Mouse (Mus musculus) CH12.LX (cell line): ENCODE measurements at regions not wholly inside any gene's neighbourhood (a gene's known extent, or its start where the extent isn't known, plus 50 kb on each side); places are given as distances from the start of the nearest gene placed in this dataset.

Experiments
- DNase-seq: peaks from one replicate; pipeline ENCODE4 v3.0.0-alpha.2; 2013; ENCODE audit errors: extremely low read depth
- H3K27ac ChIP-seq: 2 replicates; pipeline ENCODE4 v1.5.1; 2012; ENCODE audit warnings: low read depth, mild to moderate bottlenecking, control low read depth, moderate library complexity; ENCODE audit not compliant: insufficient read depth
- H3K27me3 ChIP-seq: replicated peaks from 2 replicates; pipeline ENCODE3; 2012; ENCODE audit warnings: inconsistent platforms
- H3K36me3 ChIP-seq, 2 experiments: replicated peaks in 1 of 2; 2 replicates each; pipeline versions ENCODE3 to v1.6.1; 2012; ENCODE audit warnings: inconsistent platforms in 1 of 2, low read length in 1 of 2, mild to moderate bottlenecking in 1 of 2, mixed read lengths in 1 of 2, moderate library complexity in 1 of 2; ENCODE audit not compliant: control insufficient read depth in 1 of 2, insufficient read depth in 1 of 2
- H3K4me1 ChIP-seq, 2 experiments: 2 replicates each; pipeline ENCODE4 v1.6.1; 2012; ENCODE audit warnings: inconsistent platforms in 1 of 2, moderate library complexity in 1 of 2; ENCODE audit not compliant: insufficient read depth in 2 of 2, control insufficient read depth in 1 of 2
- H3K4me2 ChIP-seq: 2 replicates; pipeline ENCODE4 v1.6.1; 2012; ENCODE audit warnings: low read depth, mild to moderate bottlenecking, control low read depth; ENCODE audit not compliant: poor library complexity, insufficient read depth, severe bottlenecking
- H3K4me3 ChIP-seq, 3 experiments: fragments of 150-350 bp in 1 of 3; sonication (generic) in 1 of 3; replicated peaks in 1 of 3; 2 replicates each; pipeline versions ENCODE3 to v1.5.1; 2011 to 2012; ENCODE audit warnings: low read depth in 2 of 3, low read length in 2 of 3, mild to moderate bottlenecking in 2 of 3, moderate library complexity in 2 of 3, control low read depth in 1 of 3, improper control_type of control experiment in 1 of 3, inconsistent platforms in 1 of 3, mixed read lengths in 1 of 3; ENCODE audit not compliant: poor library complexity in 1 of 3
- H3K79me2 ChIP-seq: replicated peaks from 2 replicates; pipeline ENCODE4 v1.6.1; 2012; ENCODE audit warnings: mild to moderate bottlenecking, moderate library complexity; ENCODE audit not compliant: control insufficient read depth, poor library complexity, insufficient read depth, severe bottlenecking; ENCODE audit errors: extremely low read depth
- H3K9ac ChIP-seq: 2 replicates; pipeline ENCODE4 v1.6.1; 2012; ENCODE audit warnings: low read depth, mild to moderate bottlenecking, control low read depth, moderate library complexity; ENCODE audit not compliant: insufficient read depth
- H3K9me3 ChIP-seq: replicated peaks from 2 replicates; pipeline ENCODE3; 2012; ENCODE audit warnings: low read length, inconsistent platforms, mixed read lengths
- ELF1 ChIP-seq: IDR thresholded peaks from 2 replicates; pipeline ENCODE4 v1.6.1; 2014; ENCODE audit warnings: low read depth, mild to moderate bottlenecking, inconsistent platforms, low read length, improper control_type of control experiment
- GABPA ChIP-seq: IDR thresholded peaks from 2 replicates; pipeline ENCODE4 v1.6.1; 2012; ENCODE audit warnings: low read depth, low read length, improper control_type of control experiment, inconsistent platforms; ENCODE audit not compliant: insufficient replicate concordance
- JUND ChIP-seq: conservative IDR thresholded peaks from 2 replicates; pipeline ENCODE4 v1.6.1; 2011; ENCODE audit warnings: low read depth, low read length, improper control_type of control experiment
- MAX ChIP-seq: IDR thresholded peaks from 2 replicates; pipeline ENCODE4 v1.6.1; 2011; ENCODE audit warnings: low read length, improper control_type of control experiment
- MXI1 ChIP-seq: IDR thresholded peaks from 2 replicates; pipeline ENCODE4 v1.6.1; 2011; ENCODE audit warnings: mild to moderate bottlenecking, low read depth, low read length, improper control_type of control experiment
- USF1 ChIP-seq: IDR thresholded peaks from 2 replicates; pipeline ENCODE4 v1.6.1; 2014; ENCODE audit warnings: low read depth, mild to moderate bottlenecking, inconsistent platforms, low read length, improper control_type of control experiment
- ZNF384 ChIP-seq: IDR thresholded peaks from 2 replicates; pipeline ENCODE4 v1.6.1; 2012; ENCODE audit warnings: low read depth, low read length, improper control_type of control experiment, inconsistent platforms
- dilution Hi-C: fragments of 300-500 bp; cut with MboI; formaldehyde crosslinking; loops from 2 replicates; pipeline ENCODE4 v1.14.3; 2020; ENCODE audit warnings: low sequenced_read_pairs; ENCODE audit not compliant: extremely low pct_unique_long_range_greater_than_20kb, extremely low pct_ligation_motif_present
- in situ Hi-C: fragments of 300-500 bp; cut with MboI; formaldehyde crosslinking; loops from 3 replicates; pipeline ENCODE4 v1.14.3; 2019; ENCODE audit warnings: low sequenced_read_pairs, low pct_ligation_motif_present, low pct_unique_long_range_greater_than_20kb, mixed read lengths

DNA sequence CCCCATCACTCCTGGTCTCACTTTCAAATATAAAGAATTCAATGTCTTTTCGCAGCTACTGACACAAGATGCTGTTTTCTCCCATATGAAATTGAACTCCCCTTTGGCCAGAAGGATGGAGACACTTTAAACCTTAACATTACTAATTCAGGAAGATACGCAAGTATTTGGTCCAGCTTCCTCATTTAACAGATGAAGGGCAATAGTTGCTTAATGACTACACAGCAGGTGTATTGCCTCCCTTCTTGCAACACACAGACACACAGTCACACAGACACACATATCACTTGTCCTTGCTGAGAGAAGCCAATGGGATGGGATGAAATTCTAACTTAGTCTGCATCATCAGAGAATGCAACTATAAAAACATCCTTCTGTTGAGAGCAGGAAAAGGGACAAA is 89.8 kb upstream of the Fut8 start:
- dilution Hi-C loops, result no loop called here
- in situ Hi-C loops, result loop anchor here (5.0 to 10.0 kb wide), 2 partner anchors 87 to 91 kb away; partner anchors contain the start of gene Fut8

DNA sequence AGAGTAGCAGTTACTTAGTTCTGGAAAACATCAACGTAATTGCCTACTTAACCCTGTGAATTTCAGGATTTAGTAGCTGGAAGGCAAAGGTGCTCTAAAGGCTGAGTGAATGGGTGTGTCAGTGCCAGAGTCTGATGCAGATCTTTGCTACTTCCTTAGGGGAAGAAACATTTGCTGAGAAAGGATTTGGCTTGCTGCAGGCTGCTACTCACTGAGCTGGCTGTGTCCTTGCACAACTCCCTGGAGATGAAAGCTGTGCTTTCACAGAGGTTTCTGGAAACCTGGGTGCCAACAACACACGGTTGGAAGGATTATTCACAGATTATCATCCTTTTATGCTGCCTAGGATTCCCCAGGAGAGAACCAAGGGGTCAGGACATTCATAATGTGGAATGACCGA is 94.0 kb upstream of the Fut8 start:
- no peaks in the 10 kb centered on the region for H3K79me2 ChIP-seq
- dilution Hi-C loops (no loop called here), in situ Hi-C loops (loop anchor here (10.0 kb wide), 1 partner anchor 91 kb away; the partner anchor contains the start of gene Fut8)
- no peak overlapping the region for H3K4me3 ChIP-seq
- H3K4me2 ChIP-seq, result peak overlapping the region; percentile 31
- peaks cover 32 to 84% of the 10 kb centered on the region in 2 experiments for H3K4me1 ChIP-seq
- TF ChIP-seq MAX, result no peak
- peak overlapping the region; percentile 38 for H3K27ac ChIP-seq
- H3K9me3 ChIP-seq, result no peaks in the 10 kb centered on the region
- DNase-seq, result no peak
- H3K27me3 ChIP-seq, result no peaks in the 10 kb centered on the region
- H3K36me3 ChIP-seq, result no peaks in the 10 kb centered on the region
- H3K9ac ChIP-seq, result no peak overlapping the region

More for the DNA sequence above, 89.8 kb upstream of the Fut8 start:
- Histone ChIP-seq H3K4me2 (no peak overlapping the region), H3K9ac (no peak overlapping the region), H3K36me3 (no peaks in the 10 kb centered on the region), H3K9me3 (no peaks in the 10 kb centered on the region), H3K4me3 (no peak overlapping the region), H3K27ac (no peak overlapping the region), H3K79me2 (no peaks in the 10 kb centered on the region), H3K4me1 (peaks cover 14 to 60% of the 10 kb centered on the region in 2 experiments), H3K27me3 (no peaks in the 10 kb centered on the region)
- TF ChIP-seq USF1 (no peak), ELF1 (no peak), MXI1 (no peak), GABPA (no peak), JUND (no peak)
- no peak for DNase-seq

DNA sequence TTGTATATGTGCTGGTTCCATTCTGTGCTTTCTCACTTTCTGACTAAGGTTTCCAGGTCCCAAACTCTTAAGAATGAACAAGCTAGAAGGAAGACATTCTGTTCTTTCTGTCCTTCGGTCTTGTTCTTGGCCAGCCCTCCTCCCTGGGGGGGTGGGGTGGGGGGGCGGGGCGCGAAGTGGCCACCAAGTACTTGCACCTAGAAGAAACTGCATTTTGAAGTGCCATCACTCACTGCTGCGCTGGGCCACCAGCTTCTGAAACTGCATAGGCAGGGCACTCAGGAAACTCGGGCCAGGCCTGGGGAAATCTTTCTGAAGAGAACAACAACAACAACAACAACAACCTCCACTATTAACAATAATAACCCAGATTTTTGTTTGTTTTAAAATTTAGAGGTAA is 94.4 kb upstream of the Fut8 start:
- H3K9ac ChIP-seq, result no peak overlapping the region
- H3K27ac ChIP-seq, result peak overlapping the region; percentile 51
- no peaks in the 10 kb centered on the region for H3K9me3 ChIP-seq
- TF ChIP-seq ZNF384 (no peak), ELF1 (no peak)
- no peaks in the 10 kb centered on the region for H3K36me3 ChIP-seq
- H3K27me3 ChIP-seq, result no peaks in the 10 kb centered on the region
- in situ Hi-C loops (loop anchor here (10.0 kb wide), 1 partner anchor 91 kb away; the partner anchor contains the start of gene Fut8), dilution Hi-C loops (no loop called here)
- H3K4me1 ChIP-seq, result peaks cover 32 to 85% of the 10 kb centered on the region in 2 experiments
- no peak for DNase-seq
- no peak overlapping the region for H3K4me3 ChIP-seq
- peak overlapping the region; percentile 31; the same call in 1 of the 2 replicates for H3K4me2 ChIP-seq
- no peaks in the 10 kb centered on the region for H3K79me2 ChIP-seq
